Mouse (Mus musculus) myocyte (in vitro differentiated cells): ENCODE results near the gene Zdhhc13.

Source experiments
- MAX ChIP-seq: IDR thresholded peaks from one replicate; pipeline ENCODE4 v1.6.1; 2011; ENCODE audit warnings: low read depth, mild to moderate bottlenecking, control low read depth
- MYOG ChIP-seq, 3 experiments: IDR thresholded peaks; one replicate each; pipeline ENCODE4 v1.6.1; 2011; ENCODE audit warnings: control low read depth in 2 of 3, low read depth in 2 of 3, mild to moderate bottlenecking in 2 of 3; ENCODE audit not compliant: insufficient read length in 2 of 3, control insufficient read depth in 1 of 3, insufficient read depth in 1 of 3
- POLR2A ChIP-seq: IDR thresholded peaks from one replicate; pipeline ENCODE4 v1.6.1; 2011; ENCODE audit warnings: low read depth, mild to moderate bottlenecking, control low read depth, moderate library complexity; ENCODE audit not compliant: insufficient read length
- POLR2AphosphoS2 ChIP-seq: IDR thresholded peaks from one replicate; pipeline ENCODE4 v1.6.1; 2011; ENCODE audit warnings: low read depth, control low read depth; ENCODE audit not compliant: insufficient read length
- USF1 ChIP-seq: IDR thresholded peaks from one replicate; pipeline ENCODE4 v1.6.1; 2011; ENCODE audit warnings: low read depth, mild to moderate bottlenecking, control low read depth, moderate library complexity

DNA sequence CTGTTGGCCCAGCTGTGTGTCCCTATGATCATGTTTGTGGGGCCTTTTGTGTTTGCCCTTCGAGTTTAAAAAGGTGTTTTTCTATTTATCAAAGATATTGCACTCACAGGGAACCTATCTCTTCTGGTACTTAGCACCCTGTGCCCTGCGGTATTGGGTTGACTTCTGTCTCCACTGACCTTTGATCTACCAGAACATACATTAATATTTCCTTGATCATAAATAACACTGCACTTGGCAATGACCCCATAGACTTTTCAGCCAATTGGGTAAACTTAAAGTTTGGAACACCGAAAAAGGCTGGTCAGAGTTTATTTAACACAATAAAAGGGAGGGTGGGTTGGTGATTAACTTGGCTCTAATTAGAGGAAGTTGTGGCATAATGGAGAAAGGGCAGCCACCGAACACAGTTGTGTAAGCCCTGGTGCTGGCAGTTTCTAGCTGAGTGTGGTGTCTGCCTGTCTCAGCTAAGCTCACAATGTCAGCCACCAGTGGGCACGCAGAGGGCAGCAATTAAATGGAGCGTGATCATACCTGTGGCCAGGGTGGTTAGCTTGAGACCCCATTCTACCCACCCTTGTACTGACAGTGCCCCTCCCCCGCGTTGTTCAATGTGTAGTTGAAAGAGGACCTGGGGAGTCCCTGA is 38.5 kb upstream of the Zdhhc13 start:
- TF ChIP-seq USF1: no peak
- no peak for TF ChIP-seq POLR2A
- no peak for TF ChIP-seq MAX
- TF ChIP-seq POLR2AphosphoS2: no peak
- TF ChIP-seq MYOG (IDR thresholded peaks at IDR 0.05; ENCODE audit: control insufficient read depth in 1 of 3, insufficient read depth in 1 of 3, insufficient read length in 2 of 3, low read depth in 2 of 3): no peak
